Mouse (Mus musculus) ES-Bruce4 (cell line): Measurements from ENCODE around the gene Dmc1. TPM values are rescaled to one million over a fixed set of nuclear protein-coding genes. Genes with fewer than 3 reads are reported as not detected.
A peak's percentile ranks its signal among the peaks of the same experiment; 100 is the strongest.

ENCODE experiments used
- H3K27ac ChIP-seq: 2 replicates; pipeline ENCODE4 v1.5.1; 2012; ENCODE audit warnings: low read length, inconsistent platforms; ENCODE audit not compliant: insufficient read depth
- H3K27me3 ChIP-seq: 2 replicates; pipeline ENCODE4 v1.6.1; 2012; ENCODE audit warnings: mild to moderate bottlenecking, low read length, inconsistent platforms; ENCODE audit not compliant: control insufficient read depth, poor library complexity, insufficient read depth, severe bottlenecking
- H3K36me3 ChIP-seq: 2 replicates; pipeline ENCODE4 v1.6.1; 2012; ENCODE audit warnings: inconsistent platforms, mild to moderate bottlenecking, low read length, moderate library complexity; ENCODE audit not compliant: control insufficient read depth, poor library complexity, insufficient read depth, severe bottlenecking
- H3K4me1 ChIP-seq: one replicate; pipeline ENCODE4 v1.8.1; 2011; ENCODE audit warnings: low read length; ENCODE audit not compliant: control insufficient read depth, insufficient read depth
- H3K4me3 ChIP-seq: 2 replicates; pipeline ENCODE4 v1.5.1; 2011; ENCODE audit warnings: low read depth, mild to moderate bottlenecking, low read length
- H3K9ac ChIP-seq: 2 replicates; pipeline ENCODE4 v1.6.1; 2012; ENCODE audit warnings: low read depth, mild to moderate bottlenecking, inconsistent platforms; ENCODE audit not compliant: poor library complexity, severe bottlenecking
- H3K9me3 ChIP-seq: replicated peaks from 2 replicates; pipeline ENCODE4 v1.6.1; 2012; ENCODE audit warnings: mild to moderate bottlenecking, low read length, inconsistent platforms; ENCODE audit not compliant: control insufficient read depth, poor library complexity, insufficient read depth, severe bottlenecking
- CTCF ChIP-seq: IDR thresholded peaks from one replicate; pipeline ENCODE4 v1.8.1; 2011; ENCODE audit warnings: low read depth, low read length
- EP300 ChIP-seq: IDR thresholded peaks from 2 replicates; pipeline ENCODE4 v1.6.1; 2011; ENCODE audit warnings: low read depth, low read length; ENCODE audit not compliant: insufficient read depth
- POLR2A ChIP-seq: IDR thresholded peaks from one replicate; pipeline ENCODE4 v1.8.1; 2011; ENCODE audit warnings: low read length; ENCODE audit not compliant: insufficient read depth
- polyA plus RNA-seq: library from polyadenylated mRNA; stranded (reverse); fragments of >200 nt; gene quantifications from 2 replicates; pipeline ENCODE4 v1.2.4, GENCODE M21; 2011; ENCODE audit warnings: low read depth; ENCODE audit not compliant: missing spikeins, insufficient read depth, insufficient read length

Gene Dmc1
- polyA plus RNA-seq, 1 experiment = 26.8 TPM

GRCm38 (mm10) chr15:79527192-79527591 is 77.7 kb downstream of the Dmc1 start:
- H3K27ac ChIP-seq = no peak overlapping the region
- H3K9ac ChIP-seq = no peak overlapping the region
- no peak overlapping the region for H3K4me3 ChIP-seq
- TF ChIP-seq CTCF (no peak), EP300 (no peak), POLR2A (no peak)
- no peaks in the 10 kb centered on the region for H3K27me3 ChIP-seq
- H3K4me1 ChIP-seq = peaks cover 4% of the 10 kb centered on the region
- H3K9me3 ChIP-seq = no peaks in the 10 kb centered on the region; the same call in 1 of the 2 replicates
- peaks cover 57% of the 10 kb centered on the region for H3K36me3 ChIP-seq

- Histone ChIP-seq H3K4me1 (peaks cover 4% of the 10 kb centered on the region), H3K4me3 (no peak overlapping the region), H3K9ac (no peak overlapping the region), H3K9me3 (no peaks in the 10 kb centered on the region; the same call in 1 of the 2 replicates), H3K27me3 (no peaks in the 10 kb centered on the region), H3K36me3 (peaks cover 48% of the 10 kb centered on the region), H3K27ac (peak overlapping the region; percentile 39)
- TF ChIP-seq POLR2A (no peak), EP300 (no peak), CTCF (no peak)
Observed at GRCm38 (mm10) chr15:79525979-79526768, 78.7 kb downstream of the Dmc1 start.

- Histone ChIP-seq H3K9me3 (no peaks in the 10 kb centered on the region; the same call in 1 of the 2 replicates), H3K36me3 (peaks cover 42% of the 10 kb centered on the region)
Observed at GRCm38 (mm10) chr15:79525564-79525963, 79.3 kb downstream of the Dmc1 start.

GRCm38 (mm10) chr15:79519400-79520220 is 85.3 kb downstream of the Dmc1 start:
- H3K4me3 ChIP-seq = peak overlapping the region; percentile 36
- H3K36me3 ChIP-seq = 0 out of 2 replicates have a peak, but pooled peaks cover 3% of the 10 kb centered on the region
- H3K9ac ChIP-seq = peak overlapping the region; percentile 37
- peaks cover 4% of the 10 kb centered on the region for H3K4me1 ChIP-seq
- peak overlapping the region; percentile 95 for H3K27ac ChIP-seq
- no peaks in the 10 kb centered on the region for H3K27me3 ChIP-seq
- H3K9me3 ChIP-seq = no peaks in the 10 kb centered on the region; the same call in 1 of the 2 replicates
- TF ChIP-seq CTCF = no peak
- TF ChIP-seq EP300 = peak; percentile 98
- TF ChIP-seq POLR2A = peak; percentile 19

More at GRCm38 (mm10) chr15:79525564-79525963, 79.3 kb downstream of the Dmc1 start:
- no peak overlapping the region for H3K9ac ChIP-seq
- no peak overlapping the region for H3K4me3 ChIP-seq
- 0 out of 2 replicates have a peak overlapping the region, but pooled peaks have one; percentile 39 for H3K27ac ChIP-seq
- no peak for TF ChIP-seq POLR2A
- H3K27me3 ChIP-seq = no peaks in the 10 kb centered on the region
- peaks cover 4% of the 10 kb centered on the region for H3K4me1 ChIP-seq

- Histone ChIP-seq H3K36me3 (0 out of 2 replicates have a peak, but pooled peaks cover 3% of the 10 kb centered on the region), H3K9me3 (no peaks in the 10 kb centered on the region; the same call in 1 of the 2 replicates), H3K27me3 (no peaks in the 10 kb centered on the region), H3K9ac (no peak overlapping the region), H3K4me3 (no peak overlapping the region), H3K4me1 (peaks cover 2% of the 10 kb centered on the region), H3K27ac (peak overlapping the region; percentile 95)
- no peak for TF ChIP-seq POLR2A
- no peak for TF ChIP-seq CTCF
- TF ChIP-seq EP300 = no peak
Observed at GRCm38 (mm10) chr15:79518571-79518970, 86.3 kb downstream of the Dmc1 start.
